In genomic region chr4:35362176-35362575, GRCm38 (mm10) we compare ENCODE assay signal across 9 mouse cellular contexts.
"Had no signal": no experiment of that assay in that cellular context is flagged by ENCODE, and none has a peak within 500 bp of the region (broad histone marks: within the 10 kb centered on the region; RNA-seq: fewer than 3 reads in every experiment).

No protein-coding gene starts in this region.

- DNase-seq: liver, postnatal 0 days; lung, adult 2 months; lung, postnatal 14 days; lung, postnatal 36 days; midbrain, embryonic 14.5 days; right cerebral cortex, postnatal 14 days; thymus, adult 2 months; thymus, postnatal 25 days; thymus, postnatal 4 days had no signal
